Mouse (Mus musculus) heart, embryonic 12.5 days (tissue): ENCODE measurements around the gene Pacs1. TPM values are rescaled to one million over a fixed set of nuclear protein-coding genes. Genes with fewer than 3 reads are reported as not detected.

Experiments used
- ATAC-seq: fragments of 200-750 bp; cut with Nextera tagmentation; 2 replicates; pipeline ENCODE4 v1.8.0; 2017; ENCODE audit warnings: moderate TSS enrichment, moderate library complexity; ENCODE audit not compliant: insufficient number of reproducible peaks, low FRiP score
- H3K27ac ChIP-seq: fragments of 300-500 bp; sonication (generic); 2 replicates; pipeline ENCODE4 v1.5.1; 2016; ENCODE audit warnings: mild to moderate bottlenecking, moderate library complexity; ENCODE audit not compliant: poor library complexity, severe bottlenecking
- H3K27me3 ChIP-seq: fragments of 300-500 bp; sonication (generic); replicated peaks from 2 replicates; pipeline ENCODE4 v1.6.1; 2016; ENCODE audit warnings: mild to moderate bottlenecking, moderate library complexity
- H3K36me3 ChIP-seq: fragments of 300-500 bp; sonication (generic); 2 replicates; pipeline ENCODE4 v1.6.1; 2016; ENCODE audit warnings: mild to moderate bottlenecking, moderate library complexity
- H3K4me1 ChIP-seq: fragments of 300-500 bp; sonication (generic); replicated peaks from 2 replicates; pipeline ENCODE4 v1.6.1; 2016; ENCODE audit warnings: mild to moderate bottlenecking
- H3K4me2 ChIP-seq: fragments of 300-500 bp; sonication (generic); 2 replicates; pipeline ENCODE4 v1.6.1; 2016; ENCODE audit warnings: mild to moderate bottlenecking, moderate library complexity
- H3K4me3 ChIP-seq: fragments of 300-500 bp; sonication (generic); 2 replicates; pipeline ENCODE4 v1.5.1; 2016; ENCODE audit warnings: mild to moderate bottlenecking
- H3K9ac ChIP-seq: fragments of 300-500 bp; sonication (generic); 2 replicates; pipeline ENCODE4 v1.6.1; 2016; ENCODE audit warnings: mild to moderate bottlenecking, moderate library complexity
- H3K9me3 ChIP-seq: fragments of 300-500 bp; sonication (generic); replicated peaks from 2 replicates; pipeline ENCODE4 v1.6.1; 2016; ENCODE audit warnings: mild to moderate bottlenecking, moderate library complexity
- WGBS: fragments of 180-500 bp; shearing (Covaris S2); methylation state at CpG from one replicate; pipeline ENCODE4 v1.1.7; 2016; 5-methylcytosine and 5-hydroxymethylcytosine counted together
- microRNA-seq: library from miRNA; unstranded; fragments of <30 nt; microRNA quantifications from one replicate; pipeline ENCODE4, GENCODE M21; 2017
- polyA plus RNA-seq: library from polyadenylated mRNA; unstranded; fragments of >200 nt; fragmentation: Nextera tagmentation; extraction: Ambion mirVana; gene quantifications from 2 replicates; pipeline ENCODE4 v1.2.1, GENCODE M21; 2016

Gene Pacs1
- polyA plus RNA-seq, 1 experiment from 2014 or later = 28.4 TPM

- Histone ChIP-seq H3K9ac (peak within 1 kb of the TSS; percentile 52), H3K27ac (no peak within 1 kb of the TSS), H3K27me3 (peaks cover 62% of the 10 kb centered on the region), H3K4me2 (peak within 1 kb of the TSS; percentile 89), H3K4me1 (peaks cover 25% of the 10 kb centered on the region), H3K36me3 (peaks cover 7% of the 10 kb centered on the region; the same call in 1 of the 2 replicates), H3K4me3 (peak within 1 kb of the TSS; percentile 54), H3K9me3 (no peaks in the 10 kb centered on the region)
- WGBS = 1% methylated on average over 60 of the region's 69 CpGs
- ATAC-seq = no peak
These were observed 187.6 kb downstream of the Pacs1 start, which contains the start of gene Tmem151a for GRCm38 (mm10) chr19:5085145-5085863. Gene Tmem151a (minus strand): TSS chr19:5085531.

- Histone ChIP-seq H3K36me3 (peaks cover 4% of the 10 kb centered on the region; the same call in 1 of the 2 replicates), H3K9ac (peak overlapping the region; percentile 52; the same call in 1 of the 2 replicates), H3K27ac (no peak overlapping the region), H3K27me3 (peaks cover 67% of the 10 kb centered on the region), H3K9me3 (no peaks in the 10 kb centered on the region), H3K4me2 (peak overlapping the region; percentile 89), H3K4me3 (peak overlapping the region; percentile 54), H3K4me1 (peaks cover 25% of the 10 kb centered on the region)
- ATAC-seq = no peak
- WGBS = 2% methylated on average over 15 of the region's 15 CpGs
These were observed 188.1 kb downstream of the Pacs1 start for GRCm38 (mm10) chr19:5084834-5085144.

GRCm38 (mm10) chr19:5083961-5084833 is 188.7 kb downstream of the Pacs1 start:
- Histone ChIP-seq H3K9me3 (no peaks in the 10 kb centered on the region), H3K4me2 (peak overlapping the region; percentile 89), H3K9ac (no peak overlapping the region), H3K4me1 (peaks cover 21% of the 10 kb centered on the region), H3K36me3 (no peaks in the 10 kb centered on the region), H3K27me3 (peaks cover 68% of the 10 kb centered on the region), H3K27ac (no peak overlapping the region), H3K4me3 (peak overlapping the region; percentile 54)
- ATAC-seq = no peak
- WGBS = 73% methylated on average over 3 of the region's 3 CpGs

Small RNA genes lying within 50 kb of the gene (microRNA-seq; reads per million reads assigned to microRNA genes)
- not detected for gene Gm27468

Other genes starting within 250 kb of the Pacs1 start
- 8.7 and 9.9 TPM in 2 replicates for gene Slc29a2, start 249.3 kb downstream of the Pacs1 start, polyA plus RNA-seq
- gene B4gat1, start 234.3 kb downstream of the Pacs1 start, polyA plus RNA-seq = 48.2 and 49.1 TPM in 2 replicates
- 1.6 and 2.0 TPM in 2 replicates for gene AC124502.3, start 234.2 kb downstream of the Pacs1 start, polyA plus RNA-seq
- 28.1 and 28.3 TPM in 2 replicates for gene Brms1, start 231.8 kb downstream of the Pacs1 start, polyA plus RNA-seq
- 4.7 and 6.2 TPM in 2 replicates for gene Rin1, start 222.6 kb downstream of the Pacs1 start, polyA plus RNA-seq
- gene Cd248, start 205.0 kb downstream of the Pacs1 start, polyA plus RNA-seq = 21.4 and 23.0 TPM in 2 replicates
- gene Tmem151a, start 187.6 kb downstream of the Pacs1 start, polyA plus RNA-seq = 4.4 TPM in 2 replicates
- gene Yif1a, start 184.6 kb downstream of the Pacs1 start, polyA plus RNA-seq = 76.0 and 82.8 TPM in 2 replicates
- 5.9 and 7.0 TPM in 2 replicates for gene Cnih2, start 174.6 kb downstream of the Pacs1 start, polyA plus RNA-seq
- 218 and 226 TPM in 2 replicates for gene Rab1b, start 166.0 kb downstream of the Pacs1 start, polyA plus RNA-seq
- gene Klc2, start 154.6 kb downstream of the Pacs1 start, polyA plus RNA-seq = 24.0 and 28.6 TPM in 2 replicates
- 221 and 227 TPM in 2 replicates for gene Sf3b2, start 22.3 kb upstream of the Pacs1 start, polyA plus RNA-seq
- 3.8 and 4.5 TPM in 2 replicates for gene Gal3st3, start 25.2 kb upstream of the Pacs1 start, polyA plus RNA-seq
- gene Catsper1, start 62.6 kb upstream of the Pacs1 start, polyA plus RNA-seq = not detected in 2 replicates
- not detected in 2 replicates for gene Cst6, start 76.5 kb upstream of the Pacs1 start, polyA plus RNA-seq
- 42.8 and 43.0 TPM in 2 replicates for gene Eif1ad, start 93.6 kb upstream of the Pacs1 start, polyA plus RNA-seq
- gene Banf1, start 94.0 kb upstream of the Pacs1 start, polyA plus RNA-seq = 400 and 410 TPM in 2 replicates
- gene Sart1, start 115.6 kb upstream of the Pacs1 start, polyA plus RNA-seq = 61.6 and 63.9 TPM in 2 replicates
- 1.7 and 1.8 TPM in 2 replicates for gene Tsga10ip, start 129.4 kb upstream of the Pacs1 start, polyA plus RNA-seq
- 190 and 194 TPM in 2 replicates for gene Drap1, start 151.9 kb upstream of the Pacs1 start, polyA plus RNA-seq
- gene AI837181, start 152.0 kb upstream of the Pacs1 start, polyA plus RNA-seq = 38.8 and 39.5 TPM in 2 replicates
- not detected in 2 replicates for gene Fosl1, start 174.4 kb upstream of the Pacs1 start, polyA plus RNA-seq
- gene Ccdc85b, start 184.8 kb upstream of the Pacs1 start, polyA plus RNA-seq = 10.5 and 13.0 TPM in 2 replicates
- 81.9 and 85.4 TPM in 2 replicates for gene Fibp, start 187.5 kb upstream of the Pacs1 start, polyA plus RNA-seq
- 1.3 and 1.7 TPM in 2 replicates for gene Ctsw, start 195.4 kb upstream of the Pacs1 start, polyA plus RNA-seq
- 70.3 and 70.6 TPM in 2 replicates for gene Efemp2, start 200.8 kb upstream of the Pacs1 start, polyA plus RNA-seq
- gene Mus81, start 215.3 kb upstream of the Pacs1 start, polyA plus RNA-seq = 33.2 and 37.6 TPM in 2 replicates
- gene Cfl1, start 217.3 kb upstream of the Pacs1 start, polyA plus RNA-seq = 1,913 and 1,997 TPM in 2 replicates
- 0.23 and 0.24 TPM in 2 replicates for gene 1700020D05Rik, start 230.7 kb upstream of the Pacs1 start, polyA plus RNA-seq
- gene Snx32, start 237.4 kb upstream of the Pacs1 start, polyA plus RNA-seq = 16.3 and 16.9 TPM in 2 replicates